Mouse (Mus musculus) heart, postnatal 36 days (tissue): ENCODE data around the gene Pomc. TPM values are rescaled to one million over a fixed set of nuclear protein-coding genes. Genes with fewer than 3 reads are reported as not detected.
"Not testable (repeated sequence)": the region's sequence is repeated elsewhere in the genome, so short reads cannot be mapped to it uniquely, and the experiment has no call there.

ENCODE experiments used
- DNase-seq, 2 experiments: peaks; one replicate each; pipeline ENCODE4 v3.0.0; 2021 to 2022
- intact Hi-C: fragments of 180-260 bp; cut with DNase I; formaldehyde crosslinking; loops from one replicate; pipeline ENCODE4 v1.15.1; 2025
- total RNA-seq, 2 experiments: library from RNA; stranded (reverse); gene quantifications; 2 replicates each; pipeline ENCODE4 v1.2.3; 2021

Gene Pomc
- total RNA-seq: under 1 TPM; 0.27 to 0.42 TPM

DNA sequence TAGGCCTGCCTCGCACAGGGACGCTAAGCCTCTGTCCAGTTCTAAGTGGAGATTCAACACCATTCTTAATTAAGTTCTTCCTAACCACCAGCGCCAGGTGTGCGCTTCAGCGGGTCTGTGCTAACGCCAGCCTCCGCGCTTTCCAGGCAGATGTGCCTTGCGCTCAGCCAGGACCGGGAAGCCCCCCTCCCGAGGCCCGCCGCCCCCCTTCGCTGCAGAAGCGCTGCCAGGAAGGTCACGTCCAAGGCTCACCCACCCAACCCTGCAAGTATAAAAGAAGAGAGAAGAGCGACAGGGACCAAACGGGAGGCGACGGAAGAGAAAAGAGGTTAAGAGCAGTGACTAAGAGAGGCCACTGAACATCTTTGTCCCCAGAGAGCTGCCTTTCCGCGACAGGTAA lies at the start of gene Pomc:
TSS of gene Pomc (plus strand) at position 301 of the 400 bp plus-strand sequence.
- no peak for DNase-seq
- intact Hi-C loops: no loop called here

DNA sequence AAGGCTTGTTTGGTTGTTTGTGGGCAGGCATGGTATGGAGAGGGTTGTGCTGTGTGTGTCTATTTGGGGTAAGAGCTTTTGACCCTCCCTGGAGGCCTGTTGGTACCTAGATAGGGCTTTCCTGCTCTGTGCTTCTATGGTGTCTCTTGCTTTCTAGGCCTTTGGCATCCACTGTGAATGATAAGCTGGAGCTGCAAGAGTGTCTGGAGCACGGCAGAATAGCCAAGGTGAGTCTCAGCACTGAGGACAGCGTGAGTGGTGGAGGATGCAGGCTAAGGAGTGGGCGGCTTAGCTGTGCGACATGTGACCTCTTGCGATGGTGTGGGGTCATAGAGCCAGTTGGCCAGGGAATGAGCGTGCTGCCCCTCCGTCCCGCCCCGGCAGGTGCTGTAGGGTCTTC lies 49.3 kb upstream of the Pomc start:
- intact Hi-C loops: no loop called here

DNA sequence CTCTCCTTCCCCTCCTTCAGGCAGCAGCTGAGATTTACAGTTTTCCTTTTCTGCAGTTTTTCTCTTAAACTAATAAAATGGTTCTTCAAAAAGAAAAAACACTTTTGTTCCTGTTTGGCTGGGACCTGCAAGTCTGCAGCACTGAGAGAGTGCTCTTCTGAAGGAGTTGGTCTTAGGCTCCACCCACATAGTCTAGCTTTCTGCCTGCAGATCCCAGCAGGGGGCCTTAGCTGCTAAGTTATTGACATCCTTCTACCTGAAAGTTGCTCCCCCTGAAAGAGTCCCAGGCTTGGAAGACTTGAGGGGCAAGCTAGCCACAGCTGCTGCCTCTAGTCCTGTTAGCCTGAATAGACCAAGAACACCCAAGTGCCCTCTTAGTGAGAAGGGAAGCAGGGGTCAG lies 48.4 kb upstream of the Pomc start:
- intact Hi-C loops: no loop called here
- no peak for DNase-seq

More for the DNA sequence above, 49.3 kb upstream of the Pomc start:
- no peak for DNase-seq

DNA sequence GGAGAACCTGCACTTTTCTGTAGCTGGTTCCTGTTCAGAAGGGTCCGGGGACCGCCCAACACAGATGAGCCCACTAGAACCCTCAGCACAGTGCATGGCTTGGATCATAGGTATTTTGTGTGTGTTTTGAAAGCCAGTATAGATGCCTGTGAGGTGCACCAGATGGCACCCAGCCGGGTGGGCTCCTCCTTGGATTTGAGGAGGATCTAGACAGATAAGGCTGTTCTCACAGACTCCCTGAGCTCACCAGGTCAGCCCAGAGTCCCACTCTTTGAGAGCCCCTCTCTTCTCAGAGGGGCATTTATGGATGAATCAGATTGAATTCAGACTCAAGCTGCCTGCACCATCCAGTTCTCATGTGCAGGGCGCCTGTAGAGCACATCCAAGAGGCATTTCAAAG lies 47.7 kb upstream of the Pomc start:
- intact Hi-C loops: no loop called here
- DNase-seq: no peak

DNA sequence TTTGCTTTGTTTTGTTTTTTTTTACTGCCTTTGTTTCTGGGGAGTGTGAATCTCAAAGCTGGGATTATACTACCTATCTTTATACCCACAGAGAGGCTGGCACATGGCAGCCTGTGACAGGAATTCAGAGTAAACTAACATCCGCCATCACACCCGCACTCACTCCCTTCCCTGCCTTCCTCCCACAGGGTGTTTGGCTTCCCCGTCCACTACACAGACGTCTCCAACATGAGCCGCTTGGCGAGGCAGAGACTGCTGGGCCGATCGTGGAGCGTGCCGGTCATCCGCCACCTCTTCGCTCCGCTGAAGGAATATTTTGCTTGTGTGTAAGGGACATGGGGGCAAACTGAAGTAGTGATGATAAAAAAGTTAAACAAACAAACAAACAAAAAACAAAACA lies 47.3 kb upstream of the Pomc start:
- no peak for DNase-seq
- intact Hi-C loops: no loop called here

DNA sequence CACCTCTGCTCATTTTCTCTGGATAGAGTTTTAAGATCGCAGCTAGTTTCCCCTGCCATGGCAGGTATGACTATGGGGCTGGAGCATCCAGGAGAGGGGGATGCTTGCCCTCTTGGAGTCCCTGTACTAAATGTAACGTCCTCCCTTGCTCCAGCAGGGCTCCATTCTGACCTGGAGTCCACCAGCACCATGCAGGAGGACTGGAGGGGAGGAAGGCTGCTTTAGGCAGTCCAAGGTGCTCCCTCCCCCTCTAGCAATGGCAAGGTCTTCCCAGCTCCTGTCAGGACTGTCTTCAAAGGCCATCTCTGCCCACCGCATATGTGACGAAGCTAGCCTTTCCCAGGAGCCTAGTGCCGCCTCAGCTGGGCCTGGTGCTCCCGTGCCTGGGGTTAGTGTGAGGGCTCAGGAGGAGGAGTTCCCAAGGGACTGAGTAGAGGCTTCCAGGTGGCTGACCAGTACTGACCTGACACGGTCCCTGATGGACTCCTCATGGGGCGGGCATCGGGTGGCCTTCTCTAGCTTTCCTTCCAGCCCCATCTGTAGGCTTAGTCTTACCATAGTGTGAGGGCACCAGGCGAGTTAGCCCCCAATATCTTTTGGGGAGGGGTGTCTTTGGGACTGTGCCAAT lies 44.2 kb upstream of the Pomc start:
- no peak for DNase-seq
- intact Hi-C loops: no loop called here

DNA sequence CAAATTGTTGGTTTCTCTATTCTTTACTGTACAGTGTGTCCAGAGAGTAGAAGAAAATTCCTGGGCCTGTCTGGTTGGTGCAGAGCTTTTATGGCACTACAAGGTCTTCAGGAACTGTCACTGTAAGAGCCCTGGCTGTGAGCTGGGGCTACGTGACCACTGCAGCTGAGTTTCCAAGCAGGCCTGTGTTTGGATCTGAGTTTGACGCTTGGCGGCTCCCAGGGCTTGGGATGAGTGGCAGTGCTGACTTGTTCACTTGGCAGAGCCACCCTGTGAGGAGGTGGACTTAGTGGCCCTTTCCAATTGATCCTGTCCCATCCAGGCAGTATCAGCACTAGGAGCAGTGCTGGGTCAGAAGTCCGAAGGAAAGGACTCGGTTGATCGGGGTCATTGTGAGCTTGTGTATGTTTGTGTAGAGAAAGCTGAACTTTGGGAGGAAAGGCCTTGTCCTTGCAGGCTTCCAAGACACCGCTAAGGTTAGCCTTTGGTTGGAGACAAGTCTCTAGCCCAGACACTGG lies 42.9 kb upstream of the Pomc start:
- intact Hi-C loops: no loop called here
- no peak for DNase-seq

DNA sequence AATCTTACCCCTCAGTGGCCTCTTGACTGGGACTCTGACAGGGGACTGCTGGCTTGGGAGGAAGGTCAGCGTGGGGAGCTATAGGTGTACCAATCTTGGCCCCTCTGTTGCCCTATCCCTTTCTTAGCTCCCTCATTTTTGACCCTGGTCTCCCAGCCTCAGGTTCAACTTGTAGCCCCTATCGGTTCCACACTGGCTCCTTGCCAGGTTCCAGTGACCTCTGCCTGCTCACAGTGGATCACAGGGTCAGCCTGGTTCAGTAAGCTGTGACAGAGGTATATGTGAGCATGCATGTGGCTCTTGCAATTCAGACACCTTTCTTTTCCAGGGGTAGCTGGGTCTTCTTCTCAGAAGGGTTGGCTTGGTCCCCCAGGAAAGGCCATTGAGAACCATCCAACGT lies 38.9 kb upstream of the Pomc start:
- no peak for DNase-seq
- intact Hi-C loops: no loop called here

DNA sequence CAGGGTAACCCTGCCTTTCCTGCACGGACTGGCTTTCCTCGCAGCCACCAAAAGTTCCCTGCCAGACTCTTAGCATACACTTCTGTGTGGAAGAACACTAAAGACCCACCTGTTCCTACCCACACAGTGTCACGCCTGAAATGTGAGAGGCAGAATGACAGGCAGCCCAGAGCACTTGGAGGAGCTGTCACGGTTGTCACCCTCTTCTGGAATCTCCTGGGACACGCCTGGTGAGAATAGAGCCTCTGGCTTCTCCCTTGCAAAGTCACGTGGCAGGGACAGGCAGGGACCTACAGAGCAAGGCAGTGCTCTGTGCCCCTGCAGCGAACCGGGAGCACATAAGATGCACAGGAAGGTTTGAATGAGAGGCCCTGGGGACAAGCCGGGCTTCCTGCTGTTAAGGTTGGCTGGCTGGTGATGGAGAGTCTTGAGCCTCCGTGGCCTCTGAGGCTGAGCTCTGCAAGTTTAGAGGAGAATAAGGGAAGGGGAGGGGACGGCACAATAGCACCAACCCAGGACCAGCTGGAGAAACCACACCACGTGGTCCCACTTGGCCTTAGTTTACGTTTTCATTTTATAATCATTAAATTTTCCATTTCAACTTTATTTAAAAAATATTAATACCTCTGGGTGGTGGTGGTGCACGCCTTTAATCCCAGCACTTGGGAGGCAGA lies 36.9 kb upstream of the Pomc start:
- DNase-seq: no peak
- intact Hi-C loops: no loop called here

DNA sequence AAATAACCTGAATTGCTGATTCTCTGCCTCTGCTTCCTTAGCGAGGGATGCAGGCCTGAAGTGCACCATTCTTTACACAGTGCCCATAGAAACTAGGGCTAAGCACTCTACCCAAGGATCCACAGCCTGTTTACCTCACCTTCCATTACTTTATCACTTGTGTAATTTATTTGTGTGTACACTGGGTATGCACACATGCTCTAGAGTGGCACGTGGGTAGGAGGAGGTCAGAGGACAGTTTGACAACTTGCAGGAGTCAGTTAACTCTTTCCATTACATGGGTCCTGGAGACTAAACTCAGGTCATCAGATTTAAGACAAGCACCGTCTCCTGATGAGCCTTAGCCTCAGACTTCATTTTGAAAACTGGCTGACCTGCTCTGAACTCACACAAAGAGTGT lies 36.2 kb upstream of the Pomc start:
- intact Hi-C loops: no loop called here
- no peak for DNase-seq

DNA sequence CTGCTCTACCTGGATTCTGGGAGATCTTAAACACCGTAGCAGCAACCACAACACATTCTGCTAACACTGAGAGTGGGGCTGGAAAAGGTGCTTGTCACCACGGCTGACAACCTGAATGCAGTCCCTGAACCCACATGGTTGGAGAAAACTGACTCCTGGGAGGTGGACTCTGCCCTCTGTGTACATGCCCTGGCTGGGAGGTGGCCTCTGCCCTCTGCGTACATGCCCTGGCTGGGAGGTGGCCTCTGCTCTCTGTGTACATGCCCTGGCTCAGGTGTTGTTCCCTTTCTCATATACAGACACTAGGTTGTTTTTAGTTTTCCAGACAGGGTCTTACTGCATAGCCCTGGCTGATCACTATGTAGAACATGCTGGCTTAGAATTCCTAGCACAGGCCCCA lies 35.3 kb upstream of the Pomc start:
- no peak for DNase-seq
- intact Hi-C loops: no loop called here

DNA sequence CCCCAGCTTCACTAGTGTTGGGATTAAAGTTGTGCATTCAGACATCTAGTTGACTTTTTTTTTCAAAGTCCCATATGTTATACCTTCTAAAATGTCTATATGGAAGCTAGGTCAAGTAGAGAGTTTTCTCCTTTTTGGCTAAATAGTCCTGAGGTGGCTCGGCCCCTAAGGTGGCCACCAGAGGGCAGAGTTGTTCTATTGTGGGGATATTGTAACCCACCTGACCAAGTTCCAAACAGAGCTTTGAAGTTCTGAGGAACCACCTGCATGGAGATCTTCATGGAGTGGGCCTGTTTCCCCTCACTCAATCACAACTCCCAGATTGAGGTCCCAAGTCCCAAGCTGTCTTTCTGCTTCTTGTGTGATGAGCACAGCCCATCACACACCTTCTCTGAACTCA lies 28.6 kb upstream of the Pomc start:
- intact Hi-C loops: loop anchor here (1.0 to 5.0 kb wide), 4 partner anchors 58 to 621 kb away; no protein-coding TSS in a partner anchor
- peak; percentile 73 to 81 for DNase-seq

DNA sequence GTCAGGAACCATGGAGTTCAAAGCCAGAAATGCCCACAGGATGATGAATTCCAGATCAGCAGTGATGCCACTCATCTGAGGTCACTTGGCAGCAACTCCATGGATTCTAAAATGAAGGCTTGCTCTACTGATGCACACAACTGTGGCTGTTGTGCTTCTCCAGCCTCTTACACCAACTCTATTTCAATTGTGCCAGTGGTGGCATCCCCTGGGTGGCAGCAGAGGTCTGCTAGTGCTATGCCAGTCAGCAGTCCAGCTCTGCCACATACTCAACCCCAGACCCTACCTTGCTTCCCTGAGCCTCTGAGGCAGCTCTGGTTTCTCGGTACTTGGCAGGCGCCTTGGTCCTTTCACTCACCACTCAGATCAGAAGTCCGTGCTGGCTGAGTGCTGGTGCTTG lies 25.9 kb upstream of the Pomc start:
- peak in 1 of 2 experiments; percentile 26 for DNase-seq
- intact Hi-C loops: loop anchor here (5.0 kb wide), 1 partner anchor 618 kb away; no protein-coding TSS in a partner anchor

DNA sequence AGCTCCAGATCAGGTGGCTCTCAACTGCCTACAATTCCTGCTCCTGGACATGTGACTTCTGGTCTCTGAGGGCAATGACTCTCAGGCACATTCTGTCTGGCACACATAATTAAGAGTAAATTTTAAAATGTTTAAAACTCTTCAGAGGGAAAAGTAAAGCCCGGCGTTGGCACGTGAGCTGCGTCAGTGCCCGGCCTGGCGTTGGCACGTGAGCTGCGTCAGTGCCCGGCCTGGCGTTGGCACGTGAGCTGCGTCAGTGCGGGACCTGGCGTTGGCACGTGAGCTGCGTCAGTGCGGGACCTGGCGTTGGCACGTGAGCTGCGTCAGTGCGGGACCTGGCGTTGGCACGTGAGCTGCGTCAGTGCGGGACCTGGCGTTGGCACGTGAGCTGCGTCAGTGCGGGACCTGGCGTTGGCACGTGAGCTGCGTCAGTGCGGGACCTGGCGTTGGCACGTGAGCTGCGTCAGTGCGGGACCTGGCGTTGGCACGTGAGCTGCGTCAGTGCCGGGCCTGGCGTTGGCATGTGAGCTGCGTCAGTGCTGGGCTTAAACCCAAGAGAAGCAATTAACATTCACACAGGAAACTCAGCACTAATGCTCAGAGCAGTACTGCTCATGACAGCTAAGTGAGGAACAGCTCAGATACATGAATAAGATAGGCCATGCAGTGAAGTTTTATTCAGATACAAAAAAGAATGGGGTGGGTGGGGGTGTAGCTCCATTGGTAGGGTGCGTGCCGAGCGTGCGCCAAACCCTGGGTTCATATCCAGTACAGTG lies 24.5 kb upstream of the Pomc start:
- DNase-seq, intact Hi-C loops: not testable (repeated sequence)

DNA sequence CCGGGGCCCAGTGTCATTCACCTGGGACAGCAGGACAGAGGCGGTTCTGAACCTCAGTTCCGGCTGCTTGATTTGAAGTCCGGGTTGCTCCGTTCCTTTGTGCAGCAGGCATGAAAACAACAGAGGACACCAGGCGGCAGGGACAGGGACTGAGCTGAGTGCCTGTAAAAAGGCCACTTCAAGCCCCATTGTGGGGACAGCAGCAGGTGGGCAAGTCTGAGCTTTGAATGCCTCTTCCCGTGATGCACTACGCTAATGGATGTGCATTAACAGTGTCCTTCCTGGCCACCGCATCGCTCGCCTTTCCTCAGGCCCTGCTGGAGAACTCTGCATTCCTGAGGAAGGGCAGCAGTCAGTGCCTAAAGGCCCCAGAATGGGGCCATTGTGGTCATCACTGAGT lies 12.7 kb upstream of the Pomc start:
- intact Hi-C loops: no loop called here
- DNase-seq: no peak

DNA sequence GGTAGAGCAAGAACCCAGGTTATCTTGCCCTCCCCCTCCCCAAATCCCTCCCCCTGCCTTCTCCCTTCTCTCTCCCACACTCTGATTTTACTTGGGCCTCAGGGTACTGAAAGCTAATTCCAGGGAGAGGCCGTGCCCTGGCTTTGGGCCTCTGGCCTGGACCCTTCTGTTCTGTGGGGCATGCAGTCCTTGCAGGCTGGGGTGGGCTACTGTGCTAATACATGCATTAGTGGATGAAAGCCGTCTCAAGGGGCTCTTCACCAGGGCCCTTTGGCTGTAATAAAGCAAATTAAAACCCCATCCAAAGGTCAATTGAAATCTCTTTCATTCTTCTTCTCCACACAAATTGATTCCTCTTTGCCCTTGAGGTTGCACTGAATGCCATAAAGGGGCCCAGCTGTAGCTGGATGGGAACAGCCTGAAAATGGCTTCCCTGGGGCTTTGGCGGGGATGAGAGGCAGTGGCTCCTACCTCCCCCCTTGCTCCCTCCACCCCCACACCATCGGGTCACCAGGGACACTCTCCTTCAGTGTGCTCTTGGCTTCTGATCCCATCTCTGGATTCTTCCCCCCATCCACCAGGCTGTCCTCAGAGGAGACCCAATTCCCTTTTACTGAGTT lies 10.2 kb upstream of the Pomc start:
- DNase-seq: no peak
- intact Hi-C loops: no loop called here

DNA sequence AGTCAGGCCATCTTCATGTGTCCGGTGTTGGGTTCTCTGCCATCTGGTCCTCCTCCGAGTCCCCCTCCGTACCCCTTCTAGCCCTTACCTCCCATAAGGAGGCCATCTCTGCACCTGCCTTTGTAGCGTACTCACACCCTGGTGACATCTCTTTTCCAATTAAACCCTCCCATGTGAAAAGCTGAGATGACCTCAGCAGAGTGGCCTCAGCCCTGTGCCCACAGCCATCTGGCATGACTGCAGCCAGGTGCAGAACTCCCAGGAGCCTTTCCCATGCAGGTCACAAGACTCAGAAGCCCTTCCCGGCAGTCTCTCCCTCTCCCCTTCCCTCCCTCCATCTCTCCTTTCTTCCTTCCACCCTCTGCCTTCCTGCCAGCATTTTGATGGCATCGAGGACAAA lies 7.2 kb upstream of the Pomc start:
- DNase-seq: no peak
- intact Hi-C loops: no loop called here

DNA sequence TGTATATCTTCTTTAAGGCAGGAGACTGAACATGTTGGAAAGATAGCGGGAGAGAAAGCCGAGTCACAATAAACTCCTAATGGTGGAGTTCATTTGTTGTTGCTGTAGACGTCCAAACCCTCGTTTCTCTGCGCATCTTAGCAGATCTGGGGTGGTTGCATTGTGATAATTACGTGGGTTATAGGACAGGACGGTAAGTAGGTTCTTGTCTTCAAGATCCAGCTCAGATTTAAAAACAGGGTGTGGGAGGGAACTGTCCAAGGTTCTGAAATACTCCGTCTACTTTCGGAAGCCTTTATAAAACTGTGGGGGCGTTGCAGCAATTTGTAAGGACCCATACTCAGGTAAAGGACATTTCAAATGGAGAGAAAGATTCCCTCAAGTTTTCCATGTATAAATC lies 620 bp downstream of the Pomc start:
- DNase-seq: no peak
- intact Hi-C loops: no loop called here

DNA sequence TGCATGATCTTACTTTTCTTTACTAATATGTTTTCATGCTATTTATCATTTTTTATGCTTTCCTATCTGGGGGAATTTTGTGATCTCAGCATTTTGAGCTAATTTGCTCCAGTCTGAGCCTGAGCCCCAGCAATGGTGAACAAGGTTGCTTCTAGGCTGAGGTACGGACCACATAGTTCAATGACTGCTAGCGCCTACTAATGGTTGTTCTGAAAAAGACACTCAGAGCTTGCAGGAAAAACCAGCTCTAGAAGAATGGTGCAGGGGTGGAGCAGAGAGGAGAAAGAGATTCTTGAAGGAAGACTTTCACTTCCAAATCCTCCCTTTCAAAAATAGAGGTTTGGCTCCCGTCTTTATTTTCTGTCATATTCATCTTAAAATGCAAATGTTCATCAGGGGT lies 1.6 kb downstream of the Pomc start:
- intact Hi-C loops: no loop called here
- DNase-seq: no peak

DNA sequence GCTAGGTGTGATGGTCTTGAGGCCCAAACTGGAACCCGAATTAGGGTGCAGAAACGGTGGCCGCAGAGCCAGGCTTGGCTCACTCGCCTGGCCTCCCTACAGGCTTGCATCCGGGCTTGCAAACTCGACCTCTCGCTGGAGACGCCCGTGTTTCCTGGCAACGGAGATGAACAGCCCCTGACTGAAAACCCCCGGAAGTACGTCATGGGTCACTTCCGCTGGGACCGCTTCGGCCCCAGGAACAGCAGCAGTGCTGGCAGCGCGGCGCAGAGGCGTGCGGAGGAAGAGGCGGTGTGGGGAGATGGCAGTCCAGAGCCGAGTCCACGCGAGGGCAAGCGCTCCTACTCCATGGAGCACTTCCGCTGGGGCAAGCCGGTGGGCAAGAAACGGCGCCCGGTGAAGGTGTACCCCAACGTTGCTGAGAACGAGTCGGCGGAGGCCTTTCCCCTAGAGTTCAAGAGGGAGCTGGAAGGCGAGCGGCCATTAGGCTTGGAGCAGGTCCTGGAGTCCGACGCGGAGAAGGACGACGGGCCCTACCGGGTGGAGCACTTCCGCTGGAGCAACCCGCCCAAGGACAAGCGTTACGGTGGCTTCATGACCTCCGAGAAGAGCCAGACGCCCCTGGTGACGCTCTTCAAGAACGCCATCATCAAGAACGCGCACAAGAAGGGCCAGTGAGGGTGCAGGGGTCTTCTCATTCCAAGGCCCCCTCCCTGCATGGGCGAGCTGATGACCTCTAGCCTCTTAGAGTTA lies 5.2 kb downstream of the Pomc start:
- DNase-seq: peak; percentile 89 to 90
- intact Hi-C loops: no loop called here
